Mouse (Mus musculus) hindbrain, embryonic 10.5 days (tissue): Measurements from ENCODE around the gene Otud7b. TPM values are rescaled to one million over a fixed set of nuclear protein-coding genes. Genes with fewer than 3 reads are reported as not detected.
A peak's percentile ranks its signal among the peaks of the same experiment; 100 is the strongest.

ENCODE experiments used
- DNase-seq: peaks from one replicate; pipeline ENCODE4 v3.0.0-alpha.2; 2017; ENCODE audit warnings: low spot score
- H3K27ac ChIP-seq: fragments of 300-500 bp; sonication (generic); 2 replicates; pipeline ENCODE4 v1.5.1; 2016; ENCODE audit warnings: mild to moderate bottlenecking, moderate library complexity
- H3K27me3 ChIP-seq: fragments of 300-500 bp; sonication (generic); 2 replicates; pipeline ENCODE4 v1.6.1; 2016; ENCODE audit warnings: mild to moderate bottlenecking; ENCODE audit not compliant: poor library complexity, insufficient read depth, severe bottlenecking
- H3K36me3 ChIP-seq: fragments of 300-500 bp; sonication (generic); 2 replicates; pipeline ENCODE4 v1.6.1; 2016; ENCODE audit warnings: mild to moderate bottlenecking, moderate library complexity
- H3K4me1 ChIP-seq: fragments of 300-500 bp; sonication (generic); replicated peaks from 2 replicates; pipeline ENCODE4 v1.6.1; 2016; ENCODE audit warnings: mild to moderate bottlenecking
- H3K4me3 ChIP-seq: fragments of 300-500 bp; sonication (generic); 2 replicates; pipeline ENCODE4 v1.5.1; 2016; ENCODE audit warnings: mild to moderate bottlenecking, moderate library complexity
- H3K9me3 ChIP-seq: fragments of 300-500 bp; sonication (generic); 2 replicates; pipeline ENCODE4 v1.6.1; 2016; ENCODE audit warnings: mild to moderate bottlenecking, moderate library complexity
- WGBS: fragments of 180-500 bp; shearing (Covaris S2); methylation state at CpG from one replicate; pipeline ENCODE4 v1.1.7; 2016; 5-methylcytosine and 5-hydroxymethylcytosine counted together
- polyA plus RNA-seq: library from polyadenylated mRNA; unstranded; fragments of >200 nt; fragmentation: Nextera tagmentation; extraction: Ambion mirVana; gene quantifications from 2 replicates; pipeline ENCODE4 v1.2.1, GENCODE M21; 2016

Otud7b gene
- polyA plus RNA-seq, 1 experiment from 2014 or later = 12.8 TPM

DNA sequence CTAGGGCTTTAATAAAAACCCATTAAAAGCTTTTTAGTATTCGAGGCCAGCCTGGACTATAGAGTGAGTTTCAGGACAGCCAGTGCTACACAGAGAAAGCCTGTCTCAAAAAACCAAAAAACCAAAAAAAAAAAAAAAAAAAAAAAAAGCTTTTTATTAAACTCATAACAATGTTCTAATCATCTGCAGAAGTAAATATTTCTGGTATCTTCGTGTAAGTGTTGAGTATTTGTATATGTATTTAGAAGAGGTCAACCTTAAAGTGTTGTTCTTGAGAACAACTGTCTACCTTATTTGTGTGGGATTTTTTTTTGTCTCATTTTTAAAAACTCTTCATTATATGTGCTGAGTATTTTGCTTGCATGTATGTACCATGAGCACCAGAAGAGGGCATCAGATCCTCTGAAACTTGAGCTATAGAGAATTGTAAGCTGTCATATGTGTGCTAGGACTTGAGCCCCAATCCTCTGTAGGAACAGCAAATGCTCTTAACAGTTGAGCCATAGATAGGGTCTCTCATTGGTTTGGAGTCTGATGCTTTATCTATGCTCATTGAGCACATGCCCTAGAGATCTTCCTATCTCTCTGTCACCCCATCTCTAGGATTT lies 14.3 kb upstream of the Otud7b start:
- Histone ChIP-seq H3K36me3 (no peaks in the 10 kb centered on the region), H3K9me3 (no peaks in the 10 kb centered on the region), H3K27ac (no peak overlapping the region), H3K4me1 (no peaks in the 10 kb centered on the region), H3K4me3 (no peak overlapping the region), H3K27me3 (no peaks in the 10 kb centered on the region)
- DNase-seq = no peak
- 76% methylated on average over 2 of the region's 2 CpGs for WGBS

DNA sequence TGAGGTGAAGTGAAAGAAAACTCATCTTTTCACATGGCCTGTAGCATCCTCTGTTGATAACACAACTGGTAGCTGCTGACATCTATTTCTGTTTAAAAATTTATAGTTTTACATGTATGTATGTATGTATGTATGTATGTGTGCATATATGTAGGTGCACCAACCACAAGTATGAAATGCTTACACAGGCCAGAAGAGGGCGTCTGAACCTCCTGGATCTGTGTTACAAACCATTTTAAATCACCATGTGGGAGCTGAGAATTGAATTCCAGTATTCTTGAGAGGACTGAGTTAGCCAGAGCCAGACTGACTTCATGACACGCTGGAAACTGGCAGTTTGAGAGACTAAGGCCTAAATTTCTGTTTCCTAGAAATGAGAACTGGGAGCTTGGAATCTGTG lies 13.2 kb upstream of the Otud7b start:
- DNase-seq = no peak
- no peak overlapping the region for H3K27ac ChIP-seq
- H3K36me3 ChIP-seq = no peaks in the 10 kb centered on the region
- WGBS = 68% methylated on average over 2 of the region's 2 CpGs
- H3K4me1 ChIP-seq = no peaks in the 10 kb centered on the region
- no peaks in the 10 kb centered on the region for H3K27me3 ChIP-seq
- H3K4me3 ChIP-seq = no peak overlapping the region
- H3K9me3 ChIP-seq = no peaks in the 10 kb centered on the region

- H3K9me3 ChIP-seq = no peaks in the 10 kb centered on the region
Measured at GRCm38 (mm10) chr3:96091966-96092365, 12.4 kb upstream of the Otud7b start.

GRCm38 (mm10) chr3:96093509-96093908 lies 10.8 kb upstream of the Otud7b start:
- WGBS = 70% methylated on average over 13 of the region's 13 CpGs
- DNase-seq = no peak
- Histone ChIP-seq H3K4me3 (no peak overlapping the region), H3K27me3 (no peaks in the 10 kb centered on the region), H3K9me3 (no peaks in the 10 kb centered on the region), H3K27ac (no peak overlapping the region), H3K4me1 (no peaks in the 10 kb centered on the region), H3K36me3 (no peaks in the 10 kb centered on the region)

More at GRCm38 (mm10) chr3:96091966-96092365, 12.4 kb upstream of the Otud7b start:
- no peak overlapping the region for H3K4me3 ChIP-seq
- no peaks in the 10 kb centered on the region for H3K4me1 ChIP-seq
- DNase-seq = no peak
- 75% methylated on average over 6 of the region's 6 CpGs for WGBS
- no peak overlapping the region for H3K27ac ChIP-seq
- no peaks in the 10 kb centered on the region for H3K36me3 ChIP-seq
- no peaks in the 10 kb centered on the region for H3K27me3 ChIP-seq

DNA sequence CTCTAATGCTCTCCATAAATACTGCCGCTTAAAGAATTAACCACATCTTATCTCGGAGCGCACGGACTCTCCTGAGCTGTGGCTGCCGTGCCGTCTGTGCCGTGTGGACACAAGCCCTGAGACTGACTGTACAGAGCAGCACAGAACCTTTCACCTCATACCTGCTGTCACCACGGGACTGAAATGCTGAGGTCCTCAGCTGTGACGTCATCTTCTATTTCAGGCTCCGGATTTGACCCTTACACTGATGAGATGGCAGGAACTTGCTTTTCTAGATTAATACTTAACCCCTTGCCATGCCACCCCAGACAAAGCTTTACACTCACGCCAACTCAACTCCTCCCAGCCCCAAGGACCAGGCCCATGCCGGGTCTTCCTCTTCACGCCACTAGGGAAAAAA lies 10.1 kb upstream of the Otud7b start:
- Histone ChIP-seq H3K4me3 (no peak overlapping the region), H3K4me1 (no peaks in the 10 kb centered on the region), H3K36me3 (no peaks in the 10 kb centered on the region), H3K9me3 (no peaks in the 10 kb centered on the region), H3K27ac (no peak overlapping the region), H3K27me3 (no peaks in the 10 kb centered on the region)
- WGBS = 89% methylated on average over 13 of the region's 13 CpGs
- DNase-seq = no peak

DNA sequence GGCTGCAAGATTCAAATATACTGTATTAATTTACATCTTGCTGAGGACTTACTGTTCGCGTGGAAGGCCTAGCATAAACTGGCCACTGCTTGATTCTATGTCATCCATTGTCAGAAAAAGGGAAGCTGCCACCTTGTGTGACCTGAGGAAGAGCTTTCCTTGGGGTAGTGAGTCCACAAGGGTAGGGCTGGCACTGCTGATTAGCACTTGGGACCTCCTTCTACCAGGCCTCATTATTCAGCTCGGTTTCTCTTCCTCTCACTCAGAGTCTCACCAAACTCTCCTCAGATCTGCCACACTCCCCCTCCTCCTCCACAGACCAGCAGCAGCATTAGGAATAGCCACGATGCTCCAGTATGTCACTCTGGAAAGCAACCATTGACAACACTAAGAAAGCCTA lies 6.2 kb upstream of the Otud7b start:
- no peaks in the 10 kb centered on the region for H3K36me3 ChIP-seq
- DNase-seq = no peak

DNA sequence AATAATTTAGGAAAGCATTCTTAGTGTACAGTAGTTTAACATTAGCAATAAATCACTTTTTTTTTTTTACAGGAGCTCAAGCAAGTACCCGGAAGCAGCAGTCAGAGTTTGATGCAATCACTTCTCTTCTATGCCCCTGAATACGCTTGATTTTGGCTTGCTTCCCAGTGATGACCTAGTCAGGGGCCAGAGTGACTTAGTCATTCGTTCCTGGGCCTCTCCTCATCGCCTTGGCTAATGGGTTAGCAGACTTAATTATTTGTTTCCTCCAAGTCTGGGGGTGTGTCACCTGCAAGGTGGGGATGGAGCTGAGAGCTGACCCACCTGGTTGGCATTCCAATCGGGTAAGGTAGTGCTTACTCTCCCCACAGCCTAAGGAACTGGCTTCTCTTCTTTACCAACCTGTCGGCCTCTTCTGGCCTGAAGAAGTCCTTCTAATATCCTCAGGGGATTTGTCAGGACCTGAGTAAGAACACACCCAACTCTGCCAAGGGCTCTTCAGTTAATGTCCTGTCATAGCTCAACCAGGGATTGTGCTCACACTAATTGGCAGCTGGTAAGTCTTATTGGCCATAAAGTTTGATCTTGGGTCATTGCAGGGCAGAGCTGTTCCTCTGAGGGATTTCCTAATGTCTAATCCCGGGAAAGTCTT lies 5.6 kb upstream of the Otud7b start:
- Histone ChIP-seq H3K4me1 (peaks cover 15% of the 10 kb centered on the region), H3K27ac (no peak overlapping the region), H3K36me3 (no peaks in the 10 kb centered on the region), H3K27me3 (no peaks in the 10 kb centered on the region), H3K9me3 (no peaks in the 10 kb centered on the region), H3K4me3 (no peak overlapping the region)
- 76% methylated on average over 7 of the region's 7 CpGs for WGBS
- DNase-seq = no peak

More for the DNA sequence above, 6.2 kb upstream of the Otud7b start:
- Histone ChIP-seq H3K27ac (no peak overlapping the region), H3K27me3 (no peaks in the 10 kb centered on the region), H3K9me3 (no peaks in the 10 kb centered on the region), H3K4me1 (peaks cover 12% of the 10 kb centered on the region), H3K4me3 (no peak overlapping the region)
- 74% methylated on average over 4 of the region's 4 CpGs for WGBS

DNA sequence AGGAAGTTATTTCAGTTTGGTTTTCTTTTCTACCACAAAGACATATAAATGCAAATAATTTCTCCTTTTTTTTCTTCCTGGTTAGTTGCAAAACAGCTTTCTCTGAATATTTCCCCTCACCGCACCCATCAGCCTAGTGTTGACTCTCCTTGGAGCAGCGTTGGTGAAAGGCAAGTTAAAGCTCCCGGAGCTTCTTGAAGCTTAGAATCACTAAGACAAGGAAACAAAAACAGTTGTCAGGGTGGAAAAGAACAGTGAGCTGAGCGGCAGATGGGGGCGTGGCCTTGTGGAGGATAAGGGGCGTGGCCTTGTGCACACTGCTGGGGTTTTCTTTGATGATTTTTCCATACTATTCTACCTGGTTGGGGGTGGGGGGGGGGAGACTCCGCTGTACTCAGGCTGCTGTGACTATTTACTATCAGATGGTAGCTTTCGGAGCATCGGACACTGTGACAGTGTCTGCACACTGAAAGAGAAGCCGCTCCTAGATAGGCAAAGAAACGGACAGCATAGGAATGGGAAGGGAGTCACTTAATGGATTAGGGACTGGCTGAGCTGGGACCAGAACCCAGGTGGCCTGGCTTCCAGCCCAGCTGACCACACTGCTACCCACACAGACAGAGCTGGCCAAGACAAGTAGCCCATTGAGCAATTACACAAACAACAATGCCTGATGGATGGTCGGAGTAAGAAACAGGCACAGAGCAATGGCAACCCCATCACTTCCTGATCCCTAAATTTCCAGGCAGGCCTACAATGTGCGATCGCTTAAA lies 2.0 kb upstream of the Otud7b start:
- Histone ChIP-seq H3K27me3 (no peaks in the 10 kb centered on the region), H3K4me3 (peak overlapping the region; percentile 43), H3K27ac (no peak overlapping the region), H3K36me3 (no peaks in the 10 kb centered on the region), H3K4me1 (peaks cover 41% of the 10 kb centered on the region), H3K9me3 (no peaks in the 10 kb centered on the region)
- DNase-seq = peak; percentile 61
- WGBS = 18% methylated on average over 14 of the region's 14 CpGs

GRCm38 (mm10) chr3:96103901-96104260 lies 446 bp upstream of the Otud7b start:
- 6% methylated on average over 8 of the region's 8 CpGs for WGBS
- H3K27me3 ChIP-seq = no peaks in the 10 kb centered on the region
- no peaks in the 10 kb centered on the region for H3K9me3 ChIP-seq
- 0 out of 2 replicates have a peak, but pooled peaks cover under 1% of the 10 kb centered on the region for H3K36me3 ChIP-seq
- H3K27ac ChIP-seq = peak overlapping the region; percentile 96
- peaks cover 41% of the 10 kb centered on the region for H3K4me1 ChIP-seq
- peak overlapping the region; percentile 96 for H3K4me3 ChIP-seq
- DNase-seq = no peak

DNA sequence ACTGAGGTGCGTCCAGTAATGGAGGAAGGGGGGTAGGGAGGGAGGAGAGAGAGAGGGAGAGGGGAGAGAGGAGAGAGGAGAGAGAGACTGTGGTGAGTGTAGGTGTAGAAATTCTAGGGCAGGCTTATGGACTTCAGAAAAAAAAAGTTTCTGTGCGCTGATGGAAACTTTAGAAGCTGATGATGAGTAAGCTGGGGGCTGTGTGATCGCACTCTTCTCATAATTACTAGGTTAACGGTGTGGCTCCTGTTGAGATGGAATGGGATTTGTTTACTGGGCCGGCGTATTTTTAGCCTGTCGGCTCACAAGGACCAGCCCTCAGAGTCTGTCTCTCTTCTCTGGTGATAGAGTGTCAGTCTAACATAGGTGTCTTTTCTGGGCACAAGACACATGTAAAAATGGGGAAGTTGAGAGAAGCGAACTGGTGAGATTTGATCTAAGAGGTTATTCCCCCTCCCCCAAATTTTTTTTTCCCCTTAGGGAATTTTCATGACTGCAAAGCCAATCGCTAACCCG lies 963 bp downstream of the Otud7b start:
- Histone ChIP-seq H3K4me3 (peak overlapping the region; percentile 96), H3K36me3 (0 out of 2 replicates have a peak, but pooled peaks cover 4% of the 10 kb centered on the region), H3K27me3 (no peaks in the 10 kb centered on the region), H3K4me1 (peaks cover 41% of the 10 kb centered on the region), H3K27ac (peak overlapping the region; percentile 96), H3K9me3 (no peaks in the 10 kb centered on the region)
- DNase-seq = peak; percentile 10
- 12% methylated on average over 10 of the region's 10 CpGs for WGBS

GRCm38 (mm10) chr3:96106151-96106550 lies 1.8 kb downstream of the Otud7b start:
- H3K4me1 ChIP-seq = peaks cover 41% of the 10 kb centered on the region
- no peak overlapping the region for H3K4me3 ChIP-seq
- no peaks in the 10 kb centered on the region for H3K9me3 ChIP-seq
- WGBS = 88% methylated on average over 4 of the region's 4 CpGs
- no peak for DNase-seq
- 0 out of 2 replicates have a peak, but pooled peaks cover 4% of the 10 kb centered on the region for H3K36me3 ChIP-seq
- no peak overlapping the region for H3K27ac ChIP-seq
- H3K27me3 ChIP-seq = no peaks in the 10 kb centered on the region

DNA sequence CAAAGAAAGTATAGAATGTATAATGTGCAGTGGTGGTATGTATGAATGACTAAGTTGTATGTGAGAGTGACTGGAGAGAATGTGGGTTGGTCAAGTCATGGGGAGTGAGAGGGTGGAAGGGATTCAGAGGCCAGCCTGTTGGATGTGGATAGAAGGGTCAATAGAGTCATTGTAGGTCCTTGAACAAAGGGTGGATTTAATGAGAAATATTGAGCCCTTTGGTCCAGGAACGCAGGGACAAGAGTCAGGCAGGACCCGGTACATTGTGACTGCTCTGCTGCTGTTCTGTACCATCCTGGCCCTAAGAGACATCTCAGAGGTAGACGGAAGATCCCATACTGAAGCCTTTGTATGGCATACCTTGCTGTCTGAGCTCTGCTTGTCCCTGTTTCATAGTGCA lies 4.0 kb downstream of the Otud7b start:
- no peak for DNase-seq
- Histone ChIP-seq H3K4me1 (peaks cover 28% of the 10 kb centered on the region), H3K36me3 (0 out of 2 replicates have a peak, but pooled peaks cover 4% of the 10 kb centered on the region), H3K9me3 (no peaks in the 10 kb centered on the region), H3K27ac (no peak overlapping the region), H3K4me3 (no peak overlapping the region), H3K27me3 (no peaks in the 10 kb centered on the region)
- 75% methylated on average over 3 of the region's 3 CpGs for WGBS

GRCm38 (mm10) chr3:96113251-96113650 lies 8.9 kb downstream of the Otud7b start:
- no peaks in the 10 kb centered on the region for H3K27me3 ChIP-seq
- H3K36me3 ChIP-seq = 0 out of 2 replicates have a peak, but pooled peaks cover 4% of the 10 kb centered on the region
- no peak overlapping the region for H3K4me3 ChIP-seq
- no peak for DNase-seq
- no peaks in the 10 kb centered on the region for H3K9me3 ChIP-seq
- H3K4me1 ChIP-seq = no peaks in the 10 kb centered on the region
- 57% methylated on average over 3 of the region's 3 CpGs for WGBS
- H3K27ac ChIP-seq = no peak overlapping the region
